Mouse (Mus musculus) bone marrow macrophage, adult 2 months (primary cell): ENCODE measurements around the gene Slc22a21.

Experiments
- CTCF ChIP-seq: IDR thresholded peaks from 2 replicates; pipeline ENCODE4 v1.5.1; 2012; ENCODE audit warnings: low read depth, mild to moderate bottlenecking, low read length, moderate library complexity
- POLR2A ChIP-seq: IDR thresholded peaks from 2 replicates; pipeline ENCODE4 v1.6.1; 2012; ENCODE audit warnings: mild to moderate bottlenecking, low read depth, low read length, borderline replicate concordance

- TF ChIP-seq POLR2A (no peak), CTCF (no peak)
Observed at GRCm38 (mm10) chr11:54006901-54007300, 26.8 kb upstream of the Slc22a21 start.
